Mouse (Mus musculus) kidney, adult 2 months (tissue): ENCODE data around the gene Sepsecs.

Experiments
- CTCF ChIP-seq: fragments of 200-500 bp; conservative IDR thresholded peaks from 2 replicates; pipeline ENCODE4 v1.5.1; 2011; ENCODE audit warnings: low read depth, mild to moderate bottlenecking, control low read depth, low read length, moderate library complexity, mixed read lengths; ENCODE audit not compliant: insufficient read depth, insufficient read length
- POLR2A ChIP-seq: fragments of 200-500 bp; IDR thresholded peaks from one replicate; pipeline ENCODE4 v1.6.1; 2011; ENCODE audit warnings: low read depth, low read length, control low read depth

DNA sequence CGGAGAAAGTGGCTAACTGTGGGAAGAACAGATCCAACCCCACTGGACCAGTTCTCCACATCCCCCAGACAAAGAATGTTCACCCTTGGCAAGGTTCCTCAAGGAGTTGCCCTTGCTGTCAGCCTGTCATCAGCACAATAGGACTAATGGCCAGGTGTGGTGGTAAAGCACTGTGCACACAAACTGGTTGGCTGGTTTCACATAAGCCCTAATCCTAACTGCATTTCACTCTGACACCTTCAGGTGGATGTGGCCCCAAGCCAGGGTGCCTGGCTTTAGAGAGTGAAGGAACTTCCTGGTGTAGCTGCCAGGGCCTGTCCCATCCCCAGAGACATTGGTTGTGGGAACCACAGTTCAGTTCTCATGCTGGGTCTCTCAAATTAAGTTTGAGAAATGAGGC lies 44.6 kb downstream of the Sepsecs start:
- TF ChIP-seq POLR2A (no peak), CTCF (no peak)
